Mouse (Mus musculus) lung, postnatal 25 days (tissue): Measurements from ENCODE around the gene Gpc3.

ENCODE experiments used
- DNase-seq: peaks from one replicate; pipeline ENCODE4 v3.0.0; 2022; ENCODE audit warnings: low spot score

Gpc3 gene

GRCm38 (mm10) chrX:52557489-52557888, 56.3 kb downstream of the Gpc3 start:
- no peak for DNase-seq

- DNase-seq = no peak
Observed at GRCm38 (mm10) chrX:52551296-52551695, 62.5 kb downstream of the Gpc3 start.

- DNase-seq = no peak
Observed at GRCm38 (mm10) chrX:52544623-52545022, 69.1 kb downstream of the Gpc3 start.

- no peak for DNase-seq
Observed at GRCm38 (mm10) chrX:52537282-52537681, 76.5 kb downstream of the Gpc3 start.

- DNase-seq = no peak
Observed at GRCm38 (mm10) chrX:52533766-52534165, 80.0 kb downstream of the Gpc3 start.

- no peak for DNase-seq
Observed at GRCm38 (mm10) chrX:52533098-52533497, 80.7 kb downstream of the Gpc3 start.

GRCm38 (mm10) chrX:52532124-52532523, 81.6 kb downstream of the Gpc3 start:
- no peak for DNase-seq

- DNase-seq = no peak
Observed at GRCm38 (mm10) chrX:52526086-52526485, 87.7 kb downstream of the Gpc3 start.

GRCm38 (mm10) chrX:52525132-52525531, 88.6 kb downstream of the Gpc3 start:
- DNase-seq = no peak

GRCm38 (mm10) chrX:52514553-52514952, 99.2 kb downstream of the Gpc3 start:
- no peak for DNase-seq

GRCm38 (mm10) chrX:52511151-52511550, 102.6 kb downstream of the Gpc3 start:
- no peak for DNase-seq

- DNase-seq = no peak
Observed at GRCm38 (mm10) chrX:52503857-52504256, 109.9 kb downstream of the Gpc3 start.

- DNase-seq = no peak
Observed at GRCm38 (mm10) chrX:52489461-52489860, 124.3 kb downstream of the Gpc3 start.

- no peak for DNase-seq
Observed at GRCm38 (mm10) chrX:52455074-52455588, 158.6 kb downstream of the Gpc3 start.

GRCm38 (mm10) chrX:52453445-52454182, 160.1 kb downstream of the Gpc3 start:
- DNase-seq = peak; percentile 65

GRCm38 (mm10) chrX:52449177-52449576, 164.6 kb downstream of the Gpc3 start:
- DNase-seq = no peak

GRCm38 (mm10) chrX:52448496-52448895, 165.3 kb downstream of the Gpc3 start:
- no peak for DNase-seq

GRCm38 (mm10) chrX:52446530-52446929, 167.2 kb downstream of the Gpc3 start:
- no peak for DNase-seq

- DNase-seq = no peak
Observed at GRCm38 (mm10) chrX:52444977-52445376, 168.8 kb downstream of the Gpc3 start.

GRCm38 (mm10) chrX:52441798-52442197, 172.0 kb downstream of the Gpc3 start:
- no peak for DNase-seq

GRCm38 (mm10) chrX:52439421-52439820, 174.3 kb downstream of the Gpc3 start:
- DNase-seq = no peak

GRCm38 (mm10) chrX:52425605-52426004, 188.1 kb downstream of the Gpc3 start:
- DNase-seq = no peak

- DNase-seq = no peak
Observed at GRCm38 (mm10) chrX:52419850-52420249, 193.9 kb downstream of the Gpc3 start.

GRCm38 (mm10) chrX:52412936-52413335, 200.8 kb downstream of the Gpc3 start:
- DNase-seq = no peak
